8 mouse cellular contexts compared by ENCODE assay signal in the genomic region with DNA sequence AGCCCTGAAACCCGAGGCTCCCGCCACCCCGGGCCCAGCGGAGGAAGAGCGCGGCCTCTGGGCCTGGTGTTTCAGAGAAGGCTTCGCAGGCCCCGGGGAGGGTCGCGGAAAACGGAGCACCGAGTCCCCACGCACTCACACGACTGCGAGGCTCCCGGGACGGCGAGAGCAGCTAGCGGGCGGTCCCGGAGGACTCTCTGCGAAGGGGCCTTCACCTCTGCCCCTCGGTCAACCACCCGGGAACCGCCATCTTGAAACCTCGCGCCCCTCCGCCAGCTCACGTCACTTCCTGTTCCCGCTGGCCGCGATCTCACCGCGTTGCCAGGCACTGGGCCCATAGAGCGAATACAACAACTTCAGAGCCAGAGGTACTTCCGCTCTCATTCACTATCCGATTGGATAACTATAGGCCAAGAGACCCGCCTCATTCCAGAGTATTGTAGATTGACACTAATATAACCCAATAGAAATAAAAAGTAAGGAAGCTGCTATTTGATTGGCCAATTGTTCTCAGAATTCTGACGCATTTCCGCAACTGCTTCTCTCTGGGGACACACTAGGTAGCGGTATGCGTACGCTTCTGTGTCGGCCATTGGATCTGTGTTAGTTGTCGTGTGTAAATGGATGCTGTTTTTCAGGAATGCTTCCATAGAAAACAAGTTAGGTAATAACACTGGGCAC. TPM values are rescaled to one million over a fixed set of nuclear protein-coding genes. Genes with fewer than 3 reads are reported as not detected.
DNase-seq lines count a peak whose midpoint lies in the region; ATAC-seq lines count a peak whose summit lies in the region.

A gene (minus strand): TSS at position 353 of the 681 bp plus-strand sequence.

- peaks cover 5% of the 10 kb centered on the region; the same call in 1 of the 2 replicates for H3K4me1 ChIP-seq in forebrain, embryonic 14.5 days (ENCODE audit: control insufficient read depth, insufficient read depth, low read length)
- H3K4me1 ChIP-seq in neural tube, embryonic 15.5 days: peaks cover 12% of the 10 kb centered on the region

- WGBS in forebrain, embryonic 14.5 days: under 1% methylated on average over 38 of the region's 45 CpGs
- WGBS in neural tube, embryonic 15.5 days: under 1% methylated on average over 45 of the region's 45 CpGs

- H3K9ac ChIP-seq in forebrain, embryonic 14.5 days (ENCODE audit: low read length): peak within 1 kb of the TSS; percentile 96
- H3K9ac ChIP-seq in neural tube, embryonic 15.5 days (replicated peaks): peak within 1 kb of the TSS; percentile 98

- intact Hi-C loops in heart, postnatal 14 days (cut with DNase I): loop anchor here (10.0 kb wide), 1 partner anchor 917 kb away; no protein-coding TSS in a partner anchor

- peak within 1 kb of the TSS; percentile 100 for H3K4me3 ChIP-seq in forebrain, embryonic 14.5 days (ENCODE audit: low read depth, low read length)
- peak within 1 kb of the TSS; percentile 99 for H3K4me3 ChIP-seq in neural tube, embryonic 15.5 days (replicated peaks)

- DNase-seq in ES-CJ7 (ENCODE audit: low read depth, low spot score): peak; percentile 99
- DNase-seq in cerebellum, adult 11 months: peak; percentile 95
- DNase-seq in forebrain, embryonic 14.5 days (ENCODE audit: low spot score): peak; percentile 99
- peak; percentile 94 to 97 for DNase-seq in heart, postnatal 14 days
- peak; percentile 97 for DNase-seq in layer of hippocampus, adult 11-12 months (ENCODE audit: low spot score)
- DNase-seq in lung, adult 18-20 months: peak; percentile 96 to 97
- DNase-seq in testis, postnatal 14 days (ENCODE audit: low spot score): peak; percentile 97

- peak within 1 kb of the TSS; percentile 67 for H3K4me2 ChIP-seq in forebrain, embryonic 14.5 days (ENCODE audit: low read length)
- peak within 1 kb of the TSS; percentile 73 for H3K4me2 ChIP-seq in neural tube, embryonic 15.5 days

- H3K27me3 ChIP-seq in forebrain, embryonic 14.5 days (replicated peaks; ENCODE audit: control insufficient read depth, insufficient read depth, low read length): no peaks in the 10 kb centered on the region
- H3K27me3 ChIP-seq in neural tube, embryonic 15.5 days (replicated peaks): no peaks in the 10 kb centered on the region; the same call in 1 of the 2 replicates

- H3K36me3 ChIP-seq in forebrain, embryonic 14.5 days (ENCODE audit: control insufficient read depth, insufficient read depth, low read length): peaks cover 18% of the 10 kb centered on the region
- peaks cover 19% of the 10 kb centered on the region for H3K36me3 ChIP-seq in neural tube, embryonic 15.5 days

- H3K27ac ChIP-seq in forebrain, embryonic 14.5 days (ENCODE audit: low read depth, low read length): peak within 1 kb of the TSS; percentile 80
- peak within 1 kb of the TSS; percentile 96 for H3K27ac ChIP-seq in neural tube, embryonic 15.5 days (replicated peaks)

- H3K9me3 ChIP-seq in forebrain, embryonic 14.5 days (replicated peaks; ENCODE audit: control insufficient read depth, low read length): no peaks in the 10 kb centered on the region
- H3K9me3 ChIP-seq in neural tube, embryonic 15.5 days (replicated peaks): no peaks in the 10 kb centered on the region

- peak; percentile 100 for ATAC-seq in forebrain, embryonic 14.5 days
- ATAC-seq in neural tube, embryonic 15.5 days (ENCODE audit: low FRiP score): peak; percentile 100

RNA-seq across cellular contexts. Expression of the gene that starts here (rescaled TPM):
- 65.3 and 76.5 TPM in 2 replicates for polyA plus RNA-seq in forebrain, embryonic 14.5 days (2014; fragmentation: Nextera tagmentation; extraction: Ambion mirVana)
- total RNA-seq in heart, postnatal 14 days (2021): 10 to 100 TPM; 64.3 to 66.0 TPM
- polyA plus RNA-seq in neural tube, embryonic 15.5 days (2015; fragmentation: Nextera tagmentation; extraction: Ambion mirVana): 71.1 and 80.0 TPM in 2 replicates

Comparison
In these comparisons a context has a peak if more than half of its experiments do, and no peak if none do; other contexts are left out.
1. Peak in every context shown above with its lines: DNase-seq, ATAC-seq, H3K4me3 ChIP-seq and H3K27ac ChIP-seq.